29 mouse cellular contexts compared by ENCODE assay signal in the genomic region with DNA sequence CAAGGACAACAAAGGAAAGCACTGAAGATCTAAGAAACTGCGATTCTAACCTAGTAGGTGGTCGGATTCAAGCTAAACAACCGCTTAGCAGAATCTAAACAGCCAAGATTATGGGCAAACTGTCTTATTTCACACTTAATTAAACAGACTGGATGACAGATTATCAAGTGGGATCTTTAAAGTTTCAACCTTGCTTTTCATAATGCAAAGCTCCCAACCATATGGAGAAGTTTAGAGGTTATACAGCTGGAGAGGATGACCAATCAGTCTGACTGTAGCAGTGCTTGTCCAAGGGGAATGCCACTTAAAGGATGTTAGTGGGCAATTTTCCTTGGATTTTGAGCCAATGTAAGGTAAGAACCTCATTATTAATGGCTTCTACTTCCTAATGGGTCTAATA. TPM values are rescaled to one million over a fixed set of nuclear protein-coding genes. Genes with fewer than 3 reads are reported as not detected.
"Had no signal": no experiment of that assay in that cellular context is flagged by ENCODE, and none has a peak within 500 bp of the region (broad histone marks: within the 10 kb centered on the region; RNA-seq: fewer than 3 reads in every experiment).

No protein-coding gene starts in this region.

- H3K4me1 ChIP-seq: limb, embryonic 10.5 days; limb, embryonic 12.5 days; limb, embryonic 13.5 days; limb, embryonic 15.5 days; liver, embryonic 12.5 days; liver, embryonic 13.5 days; liver, embryonic 15.5 days; megakaryocyte, embryonic 14.5 days; midbrain, embryonic 12.5 days; midbrain, embryonic 13.5 days; midbrain, embryonic 15.5 days; neural tube, embryonic 12.5 days; neural tube, embryonic 13.5 days had no signal

- H3K9ac ChIP-seq: limb, embryonic 12.5 days; limb, embryonic 13.5 days; limb, embryonic 15.5 days; liver, embryonic 12.5 days; liver, embryonic 13.5 days; liver, embryonic 14.5 days; liver, embryonic 15.5 days; liver, postnatal 0 days; midbrain, embryonic 12.5 days; midbrain, embryonic 13.5 days; midbrain, embryonic 15.5 days; neural tube, embryonic 12.5 days; neural tube, embryonic 13.5 days had no signal

- H3K27me3 ChIP-seq: limb, embryonic 12.5 days; limb, embryonic 13.5 days; limb, embryonic 15.5 days; liver, embryonic 12.5 days; liver, embryonic 13.5 days; liver, embryonic 15.5 days; megakaryocyte, embryonic 14.5 days; midbrain, embryonic 12.5 days; midbrain, embryonic 13.5 days; midbrain, embryonic 15.5 days; neural tube, embryonic 12.5 days; neural tube, embryonic 13.5 days had no signal

- DNase-seq: layer of hippocampus, postnatal 36 days; left cerebral cortex, postnatal 4 days; liver; liver, embryonic 13.5 days; liver, postnatal 0 days; lung, adult 18-20 months; lung, postnatal 10 days; lung, postnatal 14 days; lung, postnatal 36 days; midbrain, embryonic 14.5 days had no signal

- H3K36me3 ChIP-seq: limb, embryonic 10.5 days; limb, embryonic 12.5 days; limb, embryonic 13.5 days; limb, embryonic 15.5 days; liver, embryonic 12.5 days; liver, embryonic 13.5 days; liver, embryonic 15.5 days; midbrain, embryonic 12.5 days; midbrain, embryonic 13.5 days; midbrain, embryonic 15.5 days; neural tube, embryonic 12.5 days; neural tube, embryonic 13.5 days had no signal

- ATAC-seq: liver, embryonic 12.5 days; liver, postnatal 0 days; lung, postnatal 0 days; midbrain, embryonic 13.5 days; midbrain, embryonic 15.5 days; midbrain, embryonic 16.5 days had no signal

- H3K4me2 ChIP-seq: limb, embryonic 12.5 days; limb, embryonic 13.5 days; limb, embryonic 15.5 days; liver, embryonic 11.5 days; liver, embryonic 12.5 days; liver, embryonic 13.5 days; liver, embryonic 15.5 days; midbrain, embryonic 12.5 days; midbrain, embryonic 13.5 days; midbrain, embryonic 15.5 days; neural tube, embryonic 12.5 days; neural tube, embryonic 13.5 days had no signal

- H3K9me3 ChIP-seq: limb, embryonic 10.5 days; limb, embryonic 12.5 days; limb, embryonic 13.5 days; limb, embryonic 15.5 days; liver, embryonic 12.5 days; liver, embryonic 13.5 days; liver, embryonic 15.5 days; midbrain, embryonic 12.5 days; midbrain, embryonic 13.5 days; midbrain, embryonic 15.5 days; neural tube, embryonic 12.5 days; neural tube, embryonic 13.5 days had no signal

- H3K4me3 ChIP-seq: left cerebral cortex, adult 2 months; limb, embryonic 10.5 days; limb, embryonic 12.5 days; limb, embryonic 13.5 days; limb, embryonic 15.5 days; liver, embryonic 12.5 days; liver, embryonic 13.5 days; liver, embryonic 15.5 days; megakaryocyte, embryonic 14.5 days; midbrain, embryonic 12.5 days; midbrain, embryonic 13.5 days; midbrain, embryonic 15.5 days; myocyte; neural tube, embryonic 12.5 days; neural tube, embryonic 13.5 days had no signal

- H3K27ac ChIP-seq: left cerebral cortex, adult 2 months; limb, embryonic 10.5 days; limb, embryonic 12.5 days; limb, embryonic 13.5 days; limb, embryonic 15.5 days; liver, embryonic 12.5 days; liver, embryonic 13.5 days; liver, embryonic 14.5 days; liver, embryonic 15.5 days; macrophage; midbrain, embryonic 12.5 days; midbrain, embryonic 13.5 days; midbrain, embryonic 15.5 days; neural tube, embryonic 12.5 days; neural tube, embryonic 13.5 days had no signal

RNA-seq across cellular contexts. Expression of a gene that starts 38.7 kb away (rescaled TPM):
- polyA plus RNA-seq: myocyte had no signal
